Mouse (Mus musculus) olfactory bulb, adult 2 months (tissue): ENCODE results near the gene Tenm2.

Source experiments
- CTCF ChIP-seq: fragments of 200-500 bp; IDR thresholded peaks from 2 replicates; pipeline ENCODE4 v1.5.1; 2012; ENCODE audit warnings: low read depth, mild to moderate bottlenecking, low read length, moderate library complexity; ENCODE audit not compliant: insufficient read depth
- POLR2A ChIP-seq: fragments of 200-500 bp; IDR thresholded peaks from 2 replicates; pipeline ENCODE4 v1.6.1; 2012; ENCODE audit warnings: mild to moderate bottlenecking, low read depth, low read length, moderate library complexity; ENCODE audit not compliant: insufficient read depth

- no peak for TF ChIP-seq CTCF
- TF ChIP-seq POLR2A, result no peak
These were observed 965.8 kb downstream of the Tenm2 start for GRCm38 (mm10) chr11:36269945-36270344.
